Mouse (Mus musculus) monocyte, adult 5-6 weeks (primary cell): ENCODE measurements around the gene Pcca. TPM values are rescaled to one million over a fixed set of nuclear protein-coding genes. Genes with fewer than 3 reads are reported as not detected.

Source experiments
- ATAC-seq: fragments of 153-309, 156-312 bp; replicated peaks from 2 replicates; pipeline ENCODE4 v1.8.0; 2017; ENCODE audit warnings: mild to moderate bottlenecking; ENCODE audit not compliant: low TSS enrichment, insufficient number of reproducible peaks, severe bottlenecking, poor library complexity, low FRiP score
- total RNA-seq: library from RNA; stranded (forward); fragments of 200-1000, 200-491, 200-594 nt; gene quantifications from 3 replicates; pipeline ENCODE4 v1.2.3, GENCODE M21; 2017

Gene Pcca
- total RNA-seq, 1 experiment from 2014 or later, result 25.9 TPM

GRCm38 (mm10) chr14:122898550-122898949 lies 364.4 kb downstream of the Pcca start:
- no peak for ATAC-seq

GRCm38 (mm10) chr14:122900679-122901078 lies 366.6 kb downstream of the Pcca start:
- ATAC-seq, result no peak

DNA sequence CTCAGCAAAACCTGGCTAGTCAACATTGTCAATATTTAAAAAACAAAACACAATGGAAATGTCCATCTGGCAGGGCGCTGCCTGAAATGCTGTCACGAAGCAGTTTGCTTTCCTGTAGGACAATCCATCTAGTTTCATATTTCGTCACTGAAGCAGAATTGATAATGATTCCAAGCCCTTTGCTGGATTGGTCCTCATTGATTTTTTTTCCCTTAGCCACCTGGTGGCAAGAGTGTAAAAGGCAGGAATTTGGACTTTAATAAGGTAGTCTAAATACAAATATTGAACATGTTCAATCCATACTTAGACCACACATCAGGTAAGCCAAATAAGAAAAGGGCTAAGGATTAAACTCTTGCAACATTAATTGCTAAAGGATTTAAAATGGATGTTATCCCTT lies 367.1 kb downstream of the Pcca start:
- ATAC-seq, result no peak

DNA sequence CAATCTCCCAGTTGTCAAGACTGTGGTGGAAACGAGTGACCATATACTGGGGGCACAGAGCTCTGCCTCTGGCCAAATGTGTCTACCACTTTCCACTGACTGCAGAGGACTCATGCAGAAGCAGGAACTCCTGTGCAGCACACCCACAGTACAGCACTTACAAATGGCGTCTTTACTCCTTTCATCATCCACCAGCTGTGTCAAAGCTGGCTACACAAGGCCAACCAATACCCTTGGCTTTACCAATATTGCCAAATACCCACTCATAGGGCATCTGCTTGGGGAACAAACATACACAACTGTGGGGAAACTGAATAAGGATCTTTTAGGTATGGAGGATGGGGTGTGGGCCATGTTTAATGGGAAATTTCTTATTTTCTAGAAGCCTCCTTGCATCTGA lies 367.6 kb downstream of the Pcca start:
- no peak for ATAC-seq

DNA sequence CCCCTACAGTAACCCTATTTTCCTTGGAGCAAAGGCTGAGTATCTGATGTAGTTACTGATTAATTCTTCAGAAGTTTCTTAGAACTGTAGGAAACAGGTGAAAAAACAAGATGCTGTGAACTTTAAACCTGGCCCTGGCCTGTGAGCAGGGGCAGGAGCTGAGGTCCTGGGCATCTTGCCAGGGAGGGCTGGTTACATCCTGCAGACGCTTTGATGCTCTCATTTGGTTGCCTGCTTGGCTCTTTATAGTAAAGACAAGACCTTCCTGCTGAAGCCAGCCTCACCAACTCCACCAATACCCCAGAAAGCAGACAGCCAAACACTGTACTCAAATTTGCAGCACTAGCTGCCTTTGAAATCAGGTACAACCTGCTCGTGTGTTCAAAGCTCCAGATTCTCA lies 368.0 kb downstream of the Pcca start:
- ATAC-seq, result no peak

- no peak for ATAC-seq
These were observed 368.8 kb downstream of the Pcca start for GRCm38 (mm10) chr14:122902884-122903283.

DNA sequence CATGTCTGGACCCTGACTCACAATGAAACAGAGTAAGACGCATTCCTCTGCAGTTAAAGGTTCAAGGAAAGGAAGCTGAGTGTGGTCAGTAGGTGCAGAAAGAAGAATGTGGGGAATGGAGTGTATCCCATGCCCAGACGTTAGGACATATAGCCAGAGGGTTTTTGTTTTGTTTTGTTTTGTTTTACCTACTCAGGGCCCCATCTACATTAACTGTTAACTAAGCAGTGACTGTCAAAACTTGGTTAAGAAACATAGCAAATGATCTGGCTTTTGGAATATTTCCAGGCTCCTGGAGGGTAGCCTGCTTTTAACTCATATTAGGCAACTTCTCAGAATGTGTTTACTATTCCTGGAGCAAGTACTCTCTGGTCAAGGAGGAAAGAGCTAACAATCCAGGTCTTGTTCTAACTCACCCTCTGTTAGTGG lies 369.8 kb downstream of the Pcca start:
- no peak for ATAC-seq

DNA sequence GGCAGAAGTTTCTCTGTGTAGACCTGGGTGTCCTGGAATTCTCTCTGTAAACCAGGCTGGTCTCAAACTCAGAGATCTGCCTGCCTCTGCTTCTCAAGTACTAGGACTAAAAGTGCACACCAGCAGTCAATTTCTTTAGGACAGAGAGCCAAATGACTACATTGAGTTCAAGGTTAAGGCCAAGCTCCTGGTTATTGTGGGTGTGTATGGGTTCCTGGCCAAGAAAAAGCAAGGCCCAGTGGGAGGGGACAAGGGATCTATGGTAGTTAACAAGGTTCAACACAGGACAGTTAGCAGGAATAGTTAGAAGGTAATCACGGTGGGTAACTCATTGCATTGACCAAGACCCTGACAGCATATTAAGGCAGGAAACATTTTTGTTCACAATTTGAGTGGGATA lies 370.9 kb downstream of the Pcca start:
- no peak for ATAC-seq

DNA sequence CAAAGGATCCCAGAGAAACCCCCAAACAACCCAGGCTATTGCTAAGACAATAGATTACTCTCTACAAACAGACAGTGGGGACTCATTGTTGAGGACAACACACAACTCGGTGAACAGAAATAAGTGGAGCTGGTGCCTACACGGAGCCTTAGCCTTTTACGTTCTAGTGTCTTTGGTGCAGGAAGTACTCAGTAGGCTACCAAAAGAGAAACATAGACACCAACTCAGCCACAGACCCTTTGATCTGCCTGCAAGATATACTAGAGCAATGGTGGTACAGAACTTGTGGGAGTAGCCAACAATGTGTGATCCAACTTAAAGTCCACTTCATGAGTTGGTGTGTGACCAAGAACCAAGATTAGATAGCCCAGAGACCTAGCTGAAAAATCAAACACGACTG lies 374.0 kb downstream of the Pcca start:
- ATAC-seq, result no peak

- no peak for ATAC-seq
These were observed 375.4 kb downstream of the Pcca start for GRCm38 (mm10) chr14:122909368-122910091.

DNA sequence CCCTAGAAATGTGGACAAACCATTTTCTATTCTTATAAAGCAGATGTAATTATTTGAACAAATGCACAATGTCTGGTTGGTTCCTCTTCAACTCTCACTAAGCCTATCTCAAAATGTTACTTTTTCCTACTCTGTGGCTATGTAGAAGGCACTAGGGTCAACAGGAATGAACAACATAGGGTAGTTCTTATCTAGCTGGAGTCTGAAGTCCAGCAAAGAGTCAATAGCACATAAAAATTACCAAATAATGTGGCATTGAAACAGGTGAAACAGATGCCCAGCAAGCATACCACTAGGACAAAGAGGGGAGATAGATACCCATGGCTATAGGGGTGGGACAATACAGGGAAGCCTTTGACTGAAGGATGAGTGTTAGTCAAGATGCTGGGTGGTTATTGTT lies 377.1 kb downstream of the Pcca start:
- ATAC-seq, result no peak

DNA sequence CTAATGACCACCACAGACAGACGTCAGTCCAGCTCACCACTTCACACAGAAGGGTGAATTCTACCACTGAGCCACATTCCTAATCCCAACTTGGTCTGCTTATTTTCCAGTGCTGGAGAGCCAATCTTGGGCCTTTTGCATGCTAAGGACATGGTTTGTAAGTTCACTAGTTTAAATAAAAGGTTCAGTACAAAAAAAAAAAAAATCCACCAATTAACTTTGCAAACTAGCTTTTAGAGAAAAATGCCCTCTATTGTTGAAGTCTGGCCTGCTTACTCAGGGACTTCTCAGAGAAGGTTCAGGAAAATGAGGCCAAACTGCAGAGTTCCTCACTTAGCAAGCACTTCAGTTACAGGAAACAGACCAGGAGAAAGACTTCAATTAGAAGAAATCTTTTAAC lies 378.0 kb downstream of the Pcca start:
- ATAC-seq, result no peak

DNA sequence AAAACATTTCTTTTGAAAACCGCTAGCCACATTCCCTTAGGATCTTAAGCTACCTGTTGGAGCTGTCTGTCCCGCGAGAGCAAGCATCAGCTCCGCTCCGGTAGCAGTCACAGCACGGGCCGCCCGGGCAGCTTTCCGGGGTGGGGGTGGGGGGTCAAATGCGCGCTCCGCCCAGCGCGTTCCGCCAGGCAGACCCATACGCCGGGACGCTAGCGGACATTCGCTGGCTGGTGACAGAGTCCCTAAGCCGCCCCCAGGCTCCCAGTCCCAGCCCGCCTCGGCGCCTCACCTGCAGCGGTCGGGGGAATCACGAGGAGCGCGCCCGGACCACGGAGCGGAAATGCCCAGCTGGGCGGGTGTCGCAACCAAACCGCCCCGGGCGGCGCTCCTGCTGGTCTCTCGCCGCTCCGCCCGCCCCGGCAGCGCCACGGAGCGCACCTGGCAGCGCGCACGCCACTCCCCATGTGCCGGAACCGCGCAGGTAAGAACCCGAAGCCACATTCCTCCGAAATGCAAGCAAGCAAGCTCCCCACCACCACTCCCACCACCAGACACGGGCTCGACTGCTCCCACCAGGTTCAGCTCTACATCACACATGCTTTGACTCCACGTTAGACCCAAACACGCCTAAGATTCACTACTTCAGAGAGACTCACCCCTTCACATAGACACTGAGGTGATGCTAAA lies 378.8 kb downstream of the Pcca start:
- ATAC-seq, result no peak

DNA sequence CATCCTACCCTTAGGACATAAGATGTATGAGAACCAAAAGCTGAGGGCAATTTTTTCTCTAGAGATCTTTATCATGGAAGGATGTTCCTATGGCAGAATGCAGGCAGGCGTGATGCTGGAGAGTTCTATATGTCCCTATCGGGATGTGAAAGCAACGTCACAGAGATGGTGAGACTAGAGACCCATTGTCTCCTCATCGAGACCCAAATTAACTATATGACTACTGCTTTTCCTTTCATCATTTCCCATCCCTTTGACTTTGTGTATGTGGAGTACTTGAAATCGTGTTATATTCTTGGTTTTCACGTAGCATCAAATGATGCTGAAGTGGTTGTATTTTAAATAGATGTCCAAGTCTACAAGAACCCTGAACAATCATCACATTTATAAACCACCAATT lies 379.5 kb downstream of the Pcca start, which contains the start of gene Ggact:
Ggact (minus strand) TSS at position 101 of the 400 bp plus-strand sequence.
- ATAC-seq, result no peak

- ATAC-seq, result no peak
These were observed 383.6 kb downstream of the Pcca start for GRCm38 (mm10) chr14:122917676-122918075.

GRCm38 (mm10) chr14:122920011-122920410 lies 385.9 kb downstream of the Pcca start:
- no peak for ATAC-seq

GRCm38 (mm10) chr14:122936460-122936859 lies 402.3 kb downstream of the Pcca start:
- no peak for ATAC-seq
